Mouse (Mus musculus) myocyte (in vitro differentiated cells): ENCODE measurements around the gene Trappc10.

Source experiments
- POLR2A ChIP-seq: IDR thresholded peaks from one replicate; pipeline ENCODE4 v1.6.1; 2011; ENCODE audit warnings: low read depth, mild to moderate bottlenecking, control low read depth, moderate library complexity; ENCODE audit not compliant: insufficient read length
- SRF ChIP-seq: IDR thresholded peaks from one replicate; pipeline ENCODE4 v1.6.1; 2011; ENCODE audit warnings: low read depth; ENCODE audit not compliant: control insufficient read depth, insufficient read length

DNA sequence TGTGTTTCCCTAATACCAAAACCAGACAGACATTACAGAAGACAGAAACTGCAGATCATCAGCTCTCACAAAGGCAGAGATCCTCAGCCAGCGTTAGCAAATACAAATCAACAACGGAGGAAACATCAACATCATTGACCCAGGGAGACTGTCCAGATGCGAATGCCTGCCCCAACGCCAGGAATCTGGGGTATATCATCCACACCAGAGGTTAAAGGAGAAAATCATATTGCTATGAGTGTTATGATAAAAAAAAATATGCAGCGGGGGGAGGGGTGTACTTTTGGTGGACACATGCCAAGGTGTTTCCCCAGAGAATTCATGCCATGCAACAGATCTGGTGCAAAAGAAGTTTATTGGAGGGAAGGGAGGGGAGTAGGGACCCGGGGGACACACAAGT is 87.5 kb downstream of the Trappc10 start:
- no peak for TF ChIP-seq POLR2A
- TF ChIP-seq SRF, result no peak
